Mouse (Mus musculus): Measurements from ENCODE around the gene Npw.

Gene Npw

DNA sequence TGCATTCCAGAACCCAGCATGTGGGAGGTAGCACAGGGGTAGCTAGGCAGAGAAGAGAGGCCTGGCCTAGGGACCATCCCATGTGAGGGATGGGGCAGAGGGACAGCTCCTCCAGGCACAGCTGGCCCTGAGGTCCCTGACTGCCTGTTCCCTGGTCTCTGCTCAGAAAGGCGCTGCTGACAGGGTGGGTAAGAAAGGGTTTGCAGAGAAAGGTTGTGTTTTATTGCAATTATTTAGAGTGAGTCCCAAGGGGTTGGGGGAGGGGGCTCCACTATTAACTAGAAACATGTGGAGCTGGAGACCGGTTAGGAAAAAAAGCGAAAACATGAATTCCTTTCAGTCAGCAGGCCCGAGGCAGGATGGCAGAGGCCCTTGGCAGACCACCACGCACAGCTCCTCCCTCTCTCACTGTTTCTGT, 18.7 kb downstream of the Npw start:
- no peak for DNase-seq

GRCm38 (mm10) chr17:24638840-24639239, 19.4 kb downstream of the Npw start:
- DNase-seq, result no peak

GRCm38 (mm10) chr17:24638214-24638613, 20.0 kb downstream of the Npw start:
- DNase-seq, result no peak

GRCm38 (mm10) chr17:24636781-24637481, 21.3 kb downstream of the Npw start:
- no peak for DNase-seq

GRCm38 (mm10) chr17:24635694-24636093, 22.6 kb downstream of the Npw start:
- DNase-seq, result no peak

DNA sequence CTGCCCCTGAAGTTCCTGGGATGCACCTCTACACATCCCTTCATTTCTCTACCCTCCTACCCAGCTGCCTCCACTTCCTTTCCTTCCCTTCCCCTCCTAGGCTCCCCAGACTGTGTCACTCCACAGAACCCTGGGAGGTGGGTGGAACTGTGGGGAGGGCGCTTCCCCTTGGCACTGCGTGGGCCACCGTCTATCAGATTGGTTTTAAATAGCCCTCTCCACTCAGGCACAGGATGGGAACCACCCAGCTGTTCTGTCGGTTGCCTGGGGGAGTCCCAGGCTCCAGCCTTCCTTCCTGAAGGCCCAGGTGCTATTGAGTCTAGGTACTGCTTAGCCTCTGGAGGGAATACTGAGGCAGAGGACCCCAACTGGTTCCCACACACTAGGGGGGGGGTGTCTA, 23.2 kb downstream of the Npw start:
- DNase-seq, result no peak

GRCm38 (mm10) chr17:24633831-24634230, 24.4 kb downstream of the Npw start:
- DNase-seq, result no peak

GRCm38 (mm10) chr17:24632813-24633449, 25.3 kb downstream of the Npw start:
- no peak for DNase-seq

DNA sequence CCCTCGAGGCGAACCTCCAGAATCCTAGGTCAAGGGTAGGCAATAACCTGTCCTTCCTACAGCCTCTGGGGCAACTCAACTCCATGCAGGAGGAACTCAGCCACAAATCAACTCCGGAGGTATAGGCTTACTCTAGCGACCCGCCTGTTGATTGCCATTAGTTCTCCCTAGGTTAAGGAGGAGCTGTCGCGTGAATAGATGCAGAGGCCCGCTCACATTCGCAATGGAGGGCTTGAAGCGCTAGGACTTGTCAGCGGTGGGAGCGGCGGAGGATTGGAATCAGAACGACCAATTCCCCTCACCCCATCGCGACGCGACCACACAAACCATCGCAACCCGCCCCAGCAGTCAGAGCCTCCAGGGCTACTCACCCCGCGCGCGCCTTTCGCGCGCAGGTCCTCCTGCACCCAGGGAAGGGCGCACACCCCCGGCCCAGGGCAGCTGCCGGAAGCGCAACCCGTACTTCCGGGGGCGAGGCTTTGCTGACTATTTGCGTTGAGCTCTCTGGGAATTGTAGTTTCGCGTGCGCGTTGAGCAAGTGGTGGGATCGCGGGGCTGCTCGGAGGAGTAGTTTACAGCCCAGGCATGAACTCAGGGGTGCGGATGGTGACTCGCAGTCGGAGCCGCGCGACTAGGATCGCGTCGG, 26.0 kb downstream of the Npw start, which contains the start of the genes Tsc2 and Nthl1:
TSS of gene Tsc2 (minus strand) at position 464 of the 646 bp plus-strand sequence.
TSS of gene Nthl1 (plus strand) at position 514 of the 646 bp plus-strand sequence.
- peak; percentile 79 for DNase-seq

GRCm38 (mm10) chr17:24630072-24630471, 28.2 kb downstream of the Npw start:
- DNase-seq, result no peak

DNA sequence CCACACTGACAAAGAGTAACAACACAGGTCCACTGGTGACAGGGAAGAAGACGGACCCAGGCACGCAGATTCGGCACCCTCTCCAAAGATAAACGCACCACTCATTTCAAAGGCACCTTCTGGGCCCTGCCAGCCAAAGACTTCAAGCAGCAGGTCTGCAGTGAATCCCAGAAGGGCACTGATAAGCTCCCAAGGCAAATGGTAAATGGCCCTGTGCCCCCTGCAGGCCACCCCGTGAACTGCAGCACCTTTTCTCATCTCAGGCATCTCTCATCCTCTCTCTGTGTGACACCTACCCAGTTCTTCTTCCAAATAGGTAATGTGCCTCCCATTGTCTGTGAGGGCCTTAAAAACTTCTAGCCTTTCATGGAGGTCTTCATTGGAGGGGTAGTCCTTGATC, 29.6 kb downstream of the Npw start:
- peak; percentile 92 for DNase-seq

- no peak for DNase-seq
Measured at GRCm38 (mm10) chr17:24625472-24625871, 32.8 kb downstream of the Npw start.

- no peak for DNase-seq
Measured at GRCm38 (mm10) chr17:24617561-24618194, 40.6 kb downstream of the Npw start.

DNA sequence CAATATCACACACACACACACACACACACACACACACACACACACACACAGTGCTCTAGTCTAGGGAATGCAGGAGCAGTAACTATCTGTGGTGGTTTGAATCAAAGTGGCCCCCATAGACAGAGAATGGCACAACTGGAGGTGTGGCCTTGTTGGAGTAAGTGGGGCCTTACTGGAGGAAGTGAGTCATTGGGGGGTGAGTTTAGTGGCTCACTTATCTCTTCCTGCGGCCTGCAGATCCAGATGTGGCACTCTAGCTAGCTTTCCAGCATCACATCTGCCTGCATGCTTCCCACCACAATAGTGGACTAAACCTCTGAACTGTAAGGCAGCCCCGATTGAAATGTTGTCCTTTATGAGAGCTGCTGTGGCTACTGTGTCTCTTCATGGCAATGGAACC, 47.5 kb downstream of the Npw start:
- no peak for DNase-seq

GRCm38 (mm10) chr17:24608874-24609273, 49.4 kb downstream of the Npw start:
- no peak for DNase-seq

DNA sequence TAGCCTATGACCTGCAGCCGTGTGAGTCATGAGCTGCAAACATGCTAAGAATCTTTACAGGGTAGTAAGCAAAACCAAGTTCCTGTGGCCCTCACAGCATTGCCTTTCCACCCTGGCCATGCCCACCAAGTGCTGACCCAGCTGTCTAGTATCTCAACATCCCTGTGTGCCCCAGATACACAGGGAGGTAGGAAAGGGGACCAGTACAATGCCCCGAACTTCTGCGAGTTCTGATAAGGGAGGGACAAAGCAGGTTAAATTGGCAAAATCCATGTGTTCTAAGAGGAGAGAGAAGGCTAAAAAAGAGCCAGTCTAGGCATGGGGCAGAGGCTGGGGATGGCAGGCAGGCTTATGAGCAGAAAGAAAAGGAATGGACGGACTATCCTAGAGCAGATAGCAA, 49.9 kb downstream of the Npw start:
- DNase-seq, result no peak
